Mouse (Mus musculus) frontal cortex, postnatal 14 days (tissue): Measurements from ENCODE around the gene Olfr799.

Source experiments
- DNase-seq, 2 experiments: peaks; one replicate each; pipeline ENCODE4 v3.0.0; 2022; ENCODE audit warnings: low spot score in 2 of 2

The Olfr799 gene

DNA sequence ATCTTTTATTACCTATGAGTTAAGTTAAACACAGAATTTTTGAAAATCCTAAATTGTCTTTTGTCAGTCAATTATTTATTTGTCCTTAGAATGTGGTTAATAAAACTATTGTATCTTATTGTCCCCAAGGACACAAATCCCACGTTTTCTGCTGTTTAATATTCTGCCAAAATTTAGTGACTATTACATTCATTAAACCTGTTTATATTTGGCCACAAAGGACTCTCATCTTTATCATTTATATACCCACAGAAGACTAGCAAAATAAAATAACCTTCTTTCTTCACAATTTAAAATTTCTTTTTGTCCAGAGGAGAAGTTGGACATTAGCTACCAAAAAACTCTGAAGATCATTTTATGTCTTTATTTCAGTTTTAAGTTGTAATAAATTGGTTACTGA is at the start of gene Olfr799:
Gene Olfr799, plus strand, starts transcription at position 301 of the 400 bp plus-strand sequence.
- no peak for DNase-seq

DNA sequence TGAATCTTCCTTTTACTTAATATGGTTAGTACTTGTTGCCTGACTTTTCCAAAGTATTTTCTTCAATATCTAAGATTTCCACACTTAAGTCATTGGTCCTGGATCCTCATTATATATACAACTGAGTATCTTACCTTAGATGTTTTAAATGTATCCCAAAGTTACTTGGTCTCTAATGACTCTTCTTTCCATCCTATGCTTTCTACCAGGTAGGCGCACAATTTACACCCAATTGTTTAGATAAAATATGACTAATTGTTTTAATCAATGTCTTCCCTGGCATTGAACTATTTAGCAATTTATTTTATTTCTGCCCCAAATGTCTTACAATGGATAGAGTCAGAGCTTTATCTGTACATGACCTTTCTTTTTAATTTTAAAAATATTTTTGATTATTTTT is 24.8 kb upstream of the Olfr799 start, which contains the start of gene Olfr796:
Gene Olfr796, minus strand, starts transcription at position 101 of the 400 bp plus-strand sequence.
- DNase-seq = no peak

DNA sequence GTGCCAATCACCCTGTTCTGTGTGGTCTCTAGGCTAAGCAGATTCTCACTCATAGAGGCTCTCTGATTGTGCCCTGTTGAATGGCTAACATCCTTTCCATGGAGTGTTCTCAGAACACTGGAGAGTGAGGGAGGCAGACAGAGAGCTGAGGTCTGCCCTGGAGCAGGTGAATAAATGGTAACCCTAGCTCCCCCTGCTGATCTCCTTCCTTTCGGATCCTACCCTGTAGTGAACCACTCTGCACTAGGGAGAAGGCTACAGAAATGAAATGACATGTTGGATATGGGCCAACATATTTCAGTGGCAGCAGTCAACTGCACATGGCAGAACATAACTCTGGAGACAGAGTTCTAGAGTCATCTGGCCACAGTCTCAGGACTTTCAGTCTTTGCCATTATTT is 15.6 kb upstream of the Olfr799 start:
- DNase-seq = no peak

DNA sequence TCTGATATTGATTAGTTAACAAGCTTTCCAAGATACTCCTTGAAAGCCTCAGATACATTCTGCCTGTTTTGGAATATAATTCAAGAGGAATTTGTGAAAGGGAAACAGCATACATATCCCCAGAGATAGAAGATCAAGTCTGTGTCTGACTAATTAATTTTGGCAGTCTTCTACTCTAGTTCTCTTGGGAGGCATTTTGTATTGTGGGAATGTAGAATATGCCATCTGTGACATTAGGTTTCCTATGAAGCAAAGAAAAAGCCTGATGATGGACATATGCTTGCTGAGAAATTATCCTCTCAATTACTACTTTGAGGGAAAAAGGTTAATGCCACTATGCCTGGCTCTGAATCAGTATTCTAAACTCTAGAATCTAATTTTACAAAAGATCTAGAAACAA is 14.0 kb upstream of the Olfr799 start:
- no peak for DNase-seq

DNA sequence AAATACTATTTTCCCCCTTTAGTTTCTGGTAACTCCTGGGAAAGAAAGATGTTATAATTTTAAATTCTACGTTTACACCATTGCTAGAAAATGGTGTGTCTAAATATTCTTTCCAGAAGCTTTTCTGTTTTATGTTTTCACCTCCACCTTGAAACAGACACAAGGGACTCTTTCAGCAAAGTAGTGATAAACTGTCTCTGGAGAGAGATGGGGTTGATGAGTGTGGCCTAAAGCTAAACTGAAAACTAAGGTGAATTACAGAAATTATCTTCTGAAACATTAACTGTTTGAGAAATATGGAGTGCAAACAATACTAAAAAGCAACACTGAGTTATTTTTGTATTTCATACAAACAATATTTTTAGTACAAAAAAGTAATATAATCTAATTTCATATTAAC is 9.4 kb upstream of the Olfr799 start, which contains the start of gene Olfr798:
Gene Olfr798, minus strand, starts transcription at position 101 of the 400 bp plus-strand sequence.
- no peak for DNase-seq

DNA sequence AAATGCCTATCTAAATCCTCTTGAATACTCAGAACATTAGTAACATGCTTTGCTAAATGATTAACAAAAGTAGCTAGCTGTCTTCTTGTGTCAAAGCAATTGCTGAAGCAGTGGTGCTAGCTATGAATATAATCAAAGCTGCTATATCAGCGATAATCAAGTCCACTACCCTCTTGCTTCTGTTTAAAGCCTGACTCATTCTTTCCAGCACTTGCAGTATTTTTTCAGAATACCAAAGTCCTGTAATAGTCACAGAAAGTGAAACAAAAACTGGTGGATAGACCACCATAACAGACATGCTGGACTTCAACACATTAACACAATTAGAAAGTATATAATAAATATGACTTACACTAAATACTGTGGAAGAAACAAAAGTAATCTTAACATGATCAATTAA is 14.5 kb downstream of the Olfr799 start:
- no peak for DNase-seq

DNA sequence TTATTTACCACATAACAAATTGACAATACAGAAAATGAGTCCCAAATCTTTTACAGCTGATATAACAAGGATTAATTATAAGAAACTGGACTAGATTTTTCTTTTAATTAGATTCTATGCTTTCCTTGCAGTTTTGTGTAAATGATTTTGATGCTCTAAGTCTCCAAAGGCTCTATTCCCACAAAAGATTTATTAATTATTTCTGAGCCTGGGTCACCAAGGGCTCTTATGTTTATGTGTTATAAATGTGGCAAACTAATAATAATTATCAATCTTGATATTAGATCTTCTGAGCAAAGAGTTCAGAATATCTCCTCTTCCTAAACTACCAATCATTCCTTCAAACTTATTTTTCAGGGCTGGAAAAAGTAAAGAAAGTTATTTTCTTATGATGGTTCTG is 20.1 kb downstream of the Olfr799 start, which contains the start of gene Olfr800:
Gene Olfr800, plus strand, starts transcription at position 301 of the 400 bp plus-strand sequence.
- no peak for DNase-seq

DNA sequence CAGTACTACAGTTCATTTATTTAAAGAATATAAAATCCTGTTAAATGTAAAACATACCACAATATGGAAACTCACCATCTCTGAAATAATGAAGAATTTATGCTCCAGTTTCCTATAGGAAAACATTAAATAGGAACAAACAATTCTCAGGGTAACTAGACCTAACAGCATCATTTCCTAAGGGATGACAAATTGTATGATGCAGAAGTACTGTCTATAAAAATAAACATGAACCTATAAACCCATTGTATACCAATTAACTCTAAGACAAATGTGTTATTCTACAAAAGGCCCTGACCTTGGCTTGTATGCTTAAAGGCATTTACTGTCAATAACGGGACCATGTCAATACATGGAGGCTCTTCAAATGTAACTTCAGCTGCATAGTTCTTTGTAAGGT is 36.5 kb downstream of the Olfr799 start, which contains the start of gene Olfr801:
Gene Olfr801, minus strand, starts transcription at position 101 of the 400 bp plus-strand sequence.
- no peak for DNase-seq

DNA sequence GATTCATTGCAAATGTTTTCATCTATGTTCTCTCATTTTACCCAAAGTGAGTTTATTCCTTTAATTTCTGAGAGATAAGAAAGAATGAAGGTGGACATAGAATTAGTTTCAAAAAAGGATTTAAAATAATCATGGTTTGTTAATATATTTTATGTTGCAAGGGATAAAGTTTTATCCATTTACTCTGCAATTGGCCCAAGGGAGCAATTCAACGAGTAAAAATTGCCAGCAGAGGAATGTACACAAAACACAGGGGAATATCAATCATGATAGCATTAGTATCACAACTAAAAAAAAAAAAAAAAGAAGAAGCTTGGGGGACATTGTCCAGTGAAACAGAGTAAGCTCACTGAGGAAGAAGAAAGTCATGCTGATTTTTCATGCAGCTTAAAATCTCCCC is 50.8 kb downstream of the Olfr799 start, which contains the start of gene Olfr802:
Gene Olfr802, minus strand, starts transcription at position 101 of the 400 bp plus-strand sequence.
- no peak for DNase-seq

DNA sequence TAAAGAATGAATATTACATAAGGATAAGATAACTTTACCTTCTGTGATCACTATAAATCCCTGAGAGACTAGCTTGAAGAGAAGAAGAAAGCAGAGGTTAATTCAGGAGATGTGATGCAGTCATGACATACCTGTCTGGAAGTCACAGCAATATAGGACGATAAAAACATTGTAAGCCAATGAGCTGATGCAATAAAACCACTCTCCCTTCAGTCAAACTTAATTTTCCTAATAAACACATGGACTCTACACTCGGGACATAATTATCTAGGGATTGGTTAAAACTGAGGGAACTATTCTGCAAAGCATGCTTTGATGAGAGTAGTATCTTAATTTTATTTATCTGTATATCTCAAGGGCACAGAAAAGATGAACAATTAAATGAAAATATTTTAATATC is 56.9 kb downstream of the Olfr799 start, which contains the start of gene Olfr803:
Gene Olfr803, minus strand, starts transcription at position 101 of the 400 bp plus-strand sequence.
- no peak for DNase-seq
